Mouse (Mus musculus): ENCODE results near the gene Armc6. TPM values are rescaled to one million over a fixed set of nuclear protein-coding genes. Genes with fewer than 3 reads are reported as not detected.

Gene Armc6
- 10 to 100 TPM; 41.7 to 46.3 TPM for total RNA-seq (2021)

GRCm38 (mm10) chr8:70234080-70234780 is at the start of gene Armc6, which contains the start of gene Sugp2:
Armc6 (minus strand) TSS chr8:70234466.
Sugp2 (plus strand) TSS chr8:70234226.
- peak; percentile 96 to 97 for DNase-seq (ENCODE audit: low spot score in 2 of 2)
- intact Hi-C loops (cut with DNase I) = loop anchor here (1.0 kb wide), 1 partner anchor 48 kb away; the partner anchor contains the start of gene Homer3

- intact Hi-C loops (cut with DNase I) = no loop called here
- no peak for DNase-seq (ENCODE audit: low spot score in 2 of 2)
These were observed 49.1 kb upstream of the Armc6 start for GRCm38 (mm10) chr8:70283136-70284077.

GRCm38 (mm10) chr8:70282603-70283135 is 48.4 kb upstream of the Armc6 start, which contains the start of gene Homer3:
Homer3 (plus strand) TSS chr8:70282827.
- intact Hi-C loops (cut with DNase I) = loop anchor here (1.0 kb wide), 1 partner anchor 48 kb away; the partner anchor contains the start of genes Armc6 and Sugp2

GRCm38 (mm10) chr8:70281001-70281400 is 46.7 kb upstream of the Armc6 start:
- DNase-seq (ENCODE audit: low spot score in 2 of 2) = no peak

More at GRCm38 (mm10) chr8:70282603-70283135, 48.4 kb upstream of the Armc6 start, which contains the start of gene Homer3:
- peak; percentile 67 to 71 for DNase-seq (ENCODE audit: low spot score in 2 of 2)

GRCm38 (mm10) chr8:70279266-70279665 is 45.0 kb upstream of the Armc6 start:
- intact Hi-C loops (cut with DNase I) = no loop called here
- DNase-seq (ENCODE audit: low spot score in 2 of 2) = no peak

More at GRCm38 (mm10) chr8:70281001-70281400, 46.7 kb upstream of the Armc6 start:
- intact Hi-C loops (cut with DNase I) = no loop called here

GRCm38 (mm10) chr8:70278175-70278574 is 43.9 kb upstream of the Armc6 start:
- intact Hi-C loops (cut with DNase I) = no loop called here
- peak in 1 of 2 experiments; percentile 58 for DNase-seq (ENCODE audit: low spot score in 2 of 2)

- intact Hi-C loops (cut with DNase I) = no loop called here
- no peak for DNase-seq (ENCODE audit: low spot score in 2 of 2)
These were observed 42.2 kb upstream of the Armc6 start for GRCm38 (mm10) chr8:70276476-70276875.

GRCm38 (mm10) chr8:70274350-70274749 is 40.1 kb upstream of the Armc6 start:
- no peak for DNase-seq (ENCODE audit: low spot score in 2 of 2)
- intact Hi-C loops (cut with DNase I) = no loop called here

GRCm38 (mm10) chr8:70272949-70273348 is 38.7 kb upstream of the Armc6 start:
- DNase-seq (ENCODE audit: low spot score in 2 of 2) = no peak
- intact Hi-C loops (cut with DNase I) = no loop called here

- peak; percentile 48 to 72 for DNase-seq (ENCODE audit: low spot score in 2 of 2)
- intact Hi-C loops (cut with DNase I) = no loop called here
These were observed 34.7 kb upstream of the Armc6 start for GRCm38 (mm10) chr8:70268799-70269565.

- no peak for DNase-seq (ENCODE audit: low spot score in 2 of 2)
- intact Hi-C loops (cut with DNase I) = no loop called here
These were observed 34.0 kb upstream of the Armc6 start for GRCm38 (mm10) chr8:70268311-70268710.

GRCm38 (mm10) chr8:70267674-70268073 is 33.4 kb upstream of the Armc6 start:
- no peak for DNase-seq (ENCODE audit: low spot score in 2 of 2)

GRCm38 (mm10) chr8:70259043-70259442 is 24.8 kb upstream of the Armc6 start:
- peak in 1 of 2 experiments; percentile 24 for DNase-seq (ENCODE audit: low spot score in 2 of 2)
- intact Hi-C loops (cut with DNase I) = no loop called here

More at GRCm38 (mm10) chr8:70267674-70268073, 33.4 kb upstream of the Armc6 start:
- intact Hi-C loops (cut with DNase I) = no loop called here

GRCm38 (mm10) chr8:70258600-70258999 is 24.3 kb upstream of the Armc6 start:
- DNase-seq (ENCODE audit: low spot score in 2 of 2) = no peak
- intact Hi-C loops (cut with DNase I) = no loop called here

- intact Hi-C loops (cut with DNase I) = no loop called here
- DNase-seq (ENCODE audit: low spot score in 2 of 2) = no peak
These were observed 23.2 kb upstream of the Armc6 start for GRCm38 (mm10) chr8:70257456-70257855.

GRCm38 (mm10) chr8:70254628-70255027 is 20.4 kb upstream of the Armc6 start:
- DNase-seq (ENCODE audit: low spot score in 2 of 2) = no peak
- intact Hi-C loops (cut with DNase I) = no loop called here

- intact Hi-C loops (cut with DNase I) = no loop called here
- no peak for DNase-seq (ENCODE audit: low spot score in 2 of 2)
These were observed 13.6 kb upstream of the Armc6 start for GRCm38 (mm10) chr8:70247841-70248240.

GRCm38 (mm10) chr8:70246622-70247021 is 12.4 kb upstream of the Armc6 start:
- DNase-seq (ENCODE audit: low spot score in 2 of 2) = no peak
- intact Hi-C loops (cut with DNase I) = no loop called here

GRCm38 (mm10) chr8:70240642-70241041 is 6.4 kb upstream of the Armc6 start:
- no peak for DNase-seq (ENCODE audit: low spot score in 2 of 2)
- intact Hi-C loops (cut with DNase I) = no loop called here
